Mouse (Mus musculus): ENCODE measurements around the gene Ffar1. TPM values are rescaled to one million over a fixed set of nuclear protein-coding genes. Genes with fewer than 3 reads are reported as not detected.
"Not testable (repeated sequence)": the region's sequence is repeated elsewhere in the genome, so short reads cannot be mapped to it uniquely, and the experiment has no call there.

Gene Ffar1
- total RNA-seq, 2 experiments from 2014 or later: 0.24 TPM; not detected in 1

DNA sequence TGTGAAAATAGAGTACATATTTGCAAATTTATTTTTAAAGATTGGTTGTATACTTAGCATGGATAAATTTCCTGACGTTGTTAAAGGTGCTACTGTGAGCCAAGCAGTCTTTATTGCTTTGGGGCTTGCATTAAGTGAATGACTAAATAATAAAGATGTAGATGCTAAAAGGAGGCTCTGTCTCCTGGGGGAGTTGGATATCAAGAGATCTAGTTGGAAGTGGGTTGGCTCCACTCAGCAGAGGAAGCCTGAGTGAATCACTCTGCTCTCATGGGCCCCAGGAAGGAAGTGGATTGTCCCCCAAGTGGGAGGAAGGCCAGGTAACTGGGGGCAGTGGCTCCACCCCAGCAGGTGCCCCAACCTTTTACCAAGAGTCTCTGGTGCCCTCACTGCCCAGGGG lies 3.6 kb downstream of the Ffar1 start:
- ATAC-seq (replicated peaks; ENCODE audit: low FRiP score, low TSS enrichment, poor library complexity, severe bottlenecking): no peak

DNA sequence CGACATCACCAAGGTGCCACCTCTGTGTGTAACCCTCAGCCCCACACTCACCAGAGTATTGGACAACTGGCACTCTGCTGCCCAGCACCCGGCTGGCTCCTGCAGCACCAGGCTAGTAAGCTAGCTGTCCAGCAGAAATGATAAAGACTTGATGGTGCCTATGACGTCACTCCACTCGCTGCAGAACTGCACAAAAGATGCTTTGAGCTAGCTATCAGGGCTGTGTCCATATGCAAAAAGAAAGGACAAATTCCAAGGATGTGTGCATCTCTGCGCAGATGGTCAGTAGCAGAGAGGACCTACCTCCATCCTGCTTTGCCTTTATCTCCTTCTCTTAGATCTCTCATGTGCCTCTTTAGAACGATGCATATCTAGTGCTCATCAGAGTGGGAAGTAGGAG lies 5.3 kb downstream of the Ffar1 start, which contains the start of gene Ffar3:
TSS of gene Ffar3 (minus strand) at position 101 of the 400 bp plus-strand sequence.
- no peak for ATAC-seq (replicated peaks; ENCODE audit: low FRiP score, low TSS enrichment, poor library complexity, severe bottlenecking)

DNA sequence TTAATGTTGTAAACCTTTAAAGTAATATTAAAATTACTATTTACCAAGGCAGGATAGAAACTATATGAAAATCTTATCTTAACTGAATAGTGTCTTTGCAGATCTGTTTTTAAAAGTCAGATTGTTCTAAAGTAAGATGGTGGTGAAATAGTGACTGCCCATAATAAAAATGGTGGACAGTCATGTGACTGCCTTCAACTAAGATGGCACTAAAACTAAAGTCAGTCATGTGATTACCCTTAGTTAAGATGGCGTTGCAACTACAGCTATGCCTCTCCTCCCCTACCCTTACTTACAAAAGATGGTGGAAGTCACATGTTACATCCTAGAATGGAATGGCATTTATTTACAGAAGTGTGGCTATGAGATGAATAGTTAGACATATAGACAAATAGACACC lies 9.9 kb downstream of the Ffar1 start:
- ATAC-seq (replicated peaks; ENCODE audit: low FRiP score, low TSS enrichment, poor library complexity, severe bottlenecking): no peak

DNA sequence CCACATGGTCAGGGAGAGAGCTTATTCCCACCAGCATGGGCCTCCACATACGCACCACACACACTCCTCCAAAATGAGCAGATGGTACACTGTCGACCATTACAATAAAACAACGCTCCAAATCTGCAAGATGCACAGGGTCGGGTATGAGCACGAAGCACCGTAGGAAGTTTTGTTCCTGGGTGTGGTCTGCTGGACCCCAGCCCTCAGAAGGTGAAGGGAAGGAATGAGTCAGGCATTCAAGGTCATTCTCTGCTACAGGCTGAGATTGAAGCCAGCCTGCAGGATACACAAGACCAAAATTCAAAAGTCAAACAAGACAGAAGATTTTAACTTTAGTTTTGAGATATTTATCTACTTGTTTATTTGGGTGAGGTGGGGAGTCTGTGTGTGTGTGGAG lies 13.4 kb downstream of the Ffar1 start:
- ATAC-seq (replicated peaks; ENCODE audit: low FRiP score, low TSS enrichment, poor library complexity, severe bottlenecking): no peak

DNA sequence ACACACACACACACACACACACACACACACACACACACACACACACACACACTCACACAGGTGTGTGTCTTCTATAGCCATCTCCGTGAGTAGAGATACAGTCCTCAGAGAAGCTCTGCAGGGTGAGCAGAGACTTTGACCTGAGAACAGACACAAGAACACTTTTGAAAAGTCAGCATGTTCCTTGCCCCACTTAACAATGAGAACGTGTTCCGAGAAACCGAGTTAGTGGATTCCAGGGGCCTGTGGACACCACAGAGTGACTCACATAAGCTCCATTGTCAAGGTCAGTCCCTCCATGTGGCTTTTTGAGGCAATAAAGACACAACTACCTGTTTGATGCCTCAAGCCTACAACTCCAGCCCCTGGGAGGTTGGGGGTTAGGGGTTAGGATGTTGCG lies 14.0 kb downstream of the Ffar1 start:
- ATAC-seq (replicated peaks; ENCODE audit: low FRiP score, low TSS enrichment, poor library complexity, severe bottlenecking): no peak

DNA sequence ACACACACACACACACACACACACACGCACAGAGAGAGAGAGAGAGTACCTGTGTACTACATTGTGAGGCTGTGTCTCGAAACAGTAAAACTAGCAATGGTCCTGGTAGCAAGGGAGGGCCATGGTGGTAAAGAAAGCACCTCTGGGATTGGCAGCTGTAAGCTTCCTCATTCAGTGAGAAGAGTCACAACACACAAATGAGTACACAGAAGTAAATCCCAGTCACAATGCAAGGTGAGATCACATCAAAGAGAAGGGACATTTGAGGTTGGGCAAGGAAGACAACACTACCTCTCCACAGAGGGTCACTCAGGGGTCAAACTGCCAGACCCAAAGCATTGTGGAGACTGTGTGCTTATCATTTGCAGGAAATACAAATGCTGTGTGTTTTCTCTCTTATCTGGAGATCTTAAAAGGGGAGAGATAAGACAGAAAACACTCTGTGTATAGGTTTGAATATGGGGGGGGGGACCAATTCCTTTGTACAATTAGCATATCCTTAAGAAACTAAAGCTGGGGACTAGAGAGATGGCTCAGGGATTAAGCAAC lies 14.8 kb downstream of the Ffar1 start:
- ATAC-seq (replicated peaks; ENCODE audit: low FRiP score, low TSS enrichment, poor library complexity, severe bottlenecking): no peak

DNA sequence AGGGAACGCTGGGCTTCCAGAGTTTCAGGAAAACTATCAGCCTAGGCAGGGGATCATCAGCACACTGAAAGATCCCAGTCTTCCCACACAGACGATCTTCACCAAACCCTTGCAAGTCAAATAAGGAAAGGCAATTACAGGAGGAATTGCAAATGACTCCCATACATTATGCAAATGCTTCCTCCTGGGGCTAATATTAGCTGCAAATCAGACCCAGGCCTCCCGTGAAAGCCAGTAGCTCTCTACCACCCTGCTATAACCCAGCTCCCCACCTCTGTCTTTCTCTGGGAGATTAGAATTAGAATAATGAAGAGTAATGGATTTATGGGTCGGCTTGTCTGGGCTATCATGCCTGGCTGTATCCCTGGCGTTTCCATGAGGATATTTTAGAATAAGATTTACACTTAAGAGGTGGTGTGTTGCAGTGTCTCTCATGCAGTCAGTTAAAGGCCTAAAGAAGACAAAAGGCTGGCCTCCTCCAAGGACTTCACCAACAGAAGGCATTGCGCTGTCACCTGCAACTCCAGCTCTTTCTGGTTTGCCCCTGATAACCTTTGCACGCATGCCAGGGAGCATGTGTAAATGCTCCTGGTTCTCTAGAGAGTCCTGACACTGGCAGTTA lies 16.6 kb downstream of the Ffar1 start:
- no peak for ATAC-seq (replicated peaks; ENCODE audit: low FRiP score, low TSS enrichment, poor library complexity, severe bottlenecking)

DNA sequence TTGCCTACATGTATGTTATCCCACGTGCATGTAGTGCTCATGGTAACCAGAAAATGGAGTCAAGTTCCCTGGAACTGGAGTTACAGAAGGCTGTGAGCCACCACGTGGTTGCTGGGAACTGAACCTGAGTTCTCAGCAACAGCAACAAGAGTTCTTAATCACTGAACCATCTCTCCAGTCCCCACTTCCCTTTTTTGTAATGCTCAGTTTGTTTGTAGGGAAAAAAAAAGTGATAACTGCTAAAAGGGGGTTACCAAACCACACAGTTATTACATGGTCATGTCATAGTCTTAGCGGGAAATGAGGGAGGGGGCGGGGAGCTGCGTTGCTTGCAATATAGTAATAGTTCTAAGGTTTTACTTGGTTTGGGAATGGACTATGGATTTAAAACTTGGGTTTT lies 19.3 kb downstream of the Ffar1 start:
- ATAC-seq (replicated peaks; ENCODE audit: low FRiP score, low TSS enrichment, poor library complexity, severe bottlenecking): no peak

DNA sequence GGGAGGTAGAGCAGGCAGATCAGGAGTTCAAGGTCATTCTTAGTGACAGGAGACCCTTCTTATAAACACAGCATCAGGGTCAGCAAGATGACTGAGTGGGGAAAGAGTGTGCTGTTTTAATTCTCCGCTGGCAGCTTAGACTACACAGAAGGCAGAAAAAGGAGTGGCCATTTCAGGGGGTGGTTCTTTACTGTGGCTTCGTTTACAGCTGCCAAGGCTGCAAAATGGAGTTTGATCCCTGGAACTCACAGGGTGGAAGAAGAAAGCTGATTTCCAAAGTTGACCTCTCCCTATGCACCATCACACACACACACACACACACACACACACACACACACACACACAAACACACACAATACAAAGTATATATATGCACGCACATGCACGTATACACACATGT lies 20.0 kb downstream of the Ffar1 start:
- ATAC-seq (replicated peaks; ENCODE audit: low FRiP score, low TSS enrichment, poor library complexity, severe bottlenecking): no peak

DNA sequence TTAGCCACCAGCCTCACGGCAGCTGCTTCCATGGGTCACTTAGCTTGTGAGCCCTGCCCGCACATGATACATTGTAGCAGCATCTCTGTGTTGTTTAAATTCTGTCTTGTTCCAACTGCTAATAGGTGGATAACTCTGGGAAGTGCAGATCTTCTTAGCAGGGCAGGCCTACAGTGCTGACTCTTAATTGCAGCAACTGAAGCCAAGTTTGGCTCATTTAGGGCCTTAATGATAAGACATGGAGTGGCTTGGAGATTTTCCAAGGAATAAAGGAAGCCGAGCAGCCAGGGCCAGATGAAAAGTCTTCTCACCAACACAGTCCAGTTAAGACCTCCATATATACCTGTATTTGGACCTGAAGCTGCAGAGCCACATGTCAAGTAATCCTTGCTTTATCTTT lies 21.1 kb downstream of the Ffar1 start:
- ATAC-seq (replicated peaks; ENCODE audit: low FRiP score, low TSS enrichment, poor library complexity, severe bottlenecking): no peak

DNA sequence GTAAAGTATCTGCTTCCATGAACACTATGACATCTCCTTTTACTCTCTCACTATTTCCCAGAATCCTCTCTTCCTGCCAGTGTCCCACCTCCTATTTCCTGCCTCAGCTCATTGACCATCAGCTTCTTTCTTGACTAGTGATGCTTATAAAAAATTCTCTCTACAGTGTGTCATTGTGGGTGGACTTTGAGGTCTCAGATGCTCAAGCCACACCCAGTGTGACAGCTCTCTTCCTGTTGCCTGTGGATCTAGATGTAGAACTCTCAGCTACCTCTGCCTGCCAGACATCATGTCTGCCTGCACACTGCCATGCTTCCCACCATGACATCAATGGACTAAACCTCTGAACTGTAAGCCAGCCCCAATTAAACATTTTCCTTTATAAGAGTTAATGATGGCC lies 24.1 kb downstream of the Ffar1 start:
- ATAC-seq (replicated peaks; ENCODE audit: low FRiP score, low TSS enrichment, poor library complexity, severe bottlenecking): no peak

DNA sequence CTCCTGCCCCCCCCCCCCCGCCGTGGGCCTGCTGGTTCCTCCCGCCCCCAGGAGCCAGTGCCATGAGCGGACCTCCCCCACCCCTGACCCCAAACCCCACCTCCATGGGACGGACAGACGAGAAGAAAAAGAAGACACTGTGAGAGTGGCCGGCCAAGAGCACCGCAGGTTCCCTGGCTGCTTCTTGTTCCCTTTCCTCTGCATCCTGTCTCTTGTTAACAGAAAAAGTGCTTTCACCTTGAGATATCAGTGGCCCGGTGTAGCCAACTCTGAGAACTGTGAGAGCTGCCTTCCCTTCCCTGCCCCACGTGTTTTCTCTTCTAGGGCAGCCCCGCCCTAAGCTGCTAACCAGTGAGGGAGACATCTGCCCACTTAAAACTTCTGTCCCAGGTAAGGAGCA lies 28.7 kb downstream of the Ffar1 start:
- ATAC-seq (replicated peaks; ENCODE audit: low FRiP score, low TSS enrichment, poor library complexity, severe bottlenecking): not testable (repeated sequence)

DNA sequence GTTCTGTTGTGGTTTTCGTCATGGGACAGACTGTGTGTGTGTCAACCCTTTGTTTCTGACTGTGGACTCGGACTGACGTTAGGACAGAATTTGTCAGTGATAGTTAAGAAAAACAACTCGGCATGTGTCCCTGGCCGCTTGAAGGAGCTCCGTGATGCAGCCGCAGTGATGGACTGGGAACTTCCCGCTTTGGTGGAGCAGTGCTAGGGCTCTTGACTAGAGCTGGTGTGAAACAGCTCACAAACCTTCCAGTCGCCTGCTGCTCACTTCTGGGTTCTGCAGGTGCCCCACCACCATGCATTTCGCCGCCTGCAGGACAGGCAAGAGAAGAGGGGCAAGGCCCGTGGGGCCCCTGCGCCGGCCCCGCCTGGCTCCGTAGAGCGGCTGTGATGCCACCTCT lies 29.1 kb downstream of the Ffar1 start:
- ATAC-seq (replicated peaks; ENCODE audit: low FRiP score, low TSS enrichment, poor library complexity, severe bottlenecking): no peak

DNA sequence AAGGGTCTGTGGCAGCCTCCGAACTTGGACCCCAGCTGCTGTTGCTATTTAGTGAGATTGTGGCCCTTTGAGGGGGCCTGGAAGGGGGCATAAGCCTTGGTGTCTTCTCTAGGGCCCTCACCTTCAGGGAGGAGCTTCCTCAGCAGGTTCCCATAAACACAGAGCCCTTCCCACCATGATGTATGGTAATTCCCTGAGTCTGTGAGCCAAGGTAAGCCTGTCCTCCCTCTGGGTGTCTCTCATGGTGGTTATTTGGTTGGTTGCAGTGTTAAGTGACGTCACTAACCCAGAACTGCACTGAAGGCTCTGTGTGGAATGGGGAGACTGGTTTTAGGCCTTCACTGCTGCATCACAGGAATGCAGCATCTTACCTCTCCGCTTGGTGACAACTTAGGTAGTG lies 31.9 kb downstream of the Ffar1 start:
- no peak for ATAC-seq (replicated peaks; ENCODE audit: low FRiP score, low TSS enrichment, poor library complexity, severe bottlenecking)

DNA sequence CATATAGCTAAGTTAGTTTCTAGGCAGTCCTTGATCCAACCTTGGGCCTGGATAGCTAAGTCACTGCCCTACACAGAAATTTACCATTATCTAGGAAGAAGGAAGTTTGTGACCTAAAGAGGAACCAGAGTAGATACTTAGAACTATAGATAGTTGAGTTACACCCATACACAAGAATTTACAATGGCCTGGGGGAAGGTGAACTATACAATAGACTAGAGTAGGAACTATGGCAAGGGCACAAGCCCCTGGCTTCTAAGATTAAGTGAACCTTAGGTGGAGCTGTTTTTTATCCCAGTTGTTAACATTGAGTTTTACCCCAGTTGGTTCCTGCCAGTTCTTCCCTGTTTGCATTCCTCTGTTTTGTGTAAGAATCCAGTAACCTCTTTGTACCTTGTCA lies 32.5 kb downstream of the Ffar1 start:
- not testable (repeated sequence) for ATAC-seq (replicated peaks; ENCODE audit: low FRiP score, low TSS enrichment, poor library complexity, severe bottlenecking)

DNA sequence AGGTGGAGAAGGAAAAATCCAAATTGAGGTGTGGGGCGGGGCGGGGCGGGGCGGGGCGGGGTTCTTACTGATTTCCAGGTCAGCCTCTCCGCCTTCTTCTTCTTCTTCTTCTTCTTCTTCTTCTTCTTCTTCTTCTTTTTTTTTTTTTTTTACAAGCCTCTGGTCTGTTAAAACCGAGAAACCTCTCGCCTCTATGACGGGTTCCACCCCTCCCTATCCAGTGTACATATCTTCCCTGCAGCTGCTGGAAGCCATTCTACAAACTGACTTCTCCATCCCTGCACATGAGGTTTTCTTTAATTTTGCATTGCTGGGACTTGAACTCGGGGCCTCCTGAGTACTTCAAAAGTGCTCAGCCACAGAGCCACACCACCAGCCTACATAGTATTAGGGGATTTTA lies 34.7 kb downstream of the Ffar1 start:
- ATAC-seq (replicated peaks; ENCODE audit: low FRiP score, low TSS enrichment, poor library complexity, severe bottlenecking): no peak

DNA sequence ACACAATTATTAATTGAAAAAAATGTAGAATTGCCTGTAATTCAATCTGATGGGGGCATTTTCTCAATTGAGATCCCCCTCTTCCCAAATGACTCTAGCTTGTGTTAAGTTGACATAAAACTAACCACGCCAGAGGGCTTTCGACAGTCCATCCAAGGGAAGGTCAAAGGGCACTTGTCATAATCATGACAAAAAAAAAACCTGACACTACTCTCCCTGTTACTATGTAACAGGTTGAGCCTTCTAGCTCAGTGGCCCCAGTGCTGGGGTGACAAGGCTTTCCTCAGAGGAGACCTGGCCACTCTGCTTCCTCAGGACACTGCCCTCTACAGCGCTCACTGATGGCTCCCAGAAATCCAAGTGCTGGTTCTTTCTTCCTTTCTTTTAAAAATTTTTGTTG lies 37.1 kb downstream of the Ffar1 start:
- ATAC-seq (replicated peaks; ENCODE audit: low FRiP score, low TSS enrichment, poor library complexity, severe bottlenecking): no peak

DNA sequence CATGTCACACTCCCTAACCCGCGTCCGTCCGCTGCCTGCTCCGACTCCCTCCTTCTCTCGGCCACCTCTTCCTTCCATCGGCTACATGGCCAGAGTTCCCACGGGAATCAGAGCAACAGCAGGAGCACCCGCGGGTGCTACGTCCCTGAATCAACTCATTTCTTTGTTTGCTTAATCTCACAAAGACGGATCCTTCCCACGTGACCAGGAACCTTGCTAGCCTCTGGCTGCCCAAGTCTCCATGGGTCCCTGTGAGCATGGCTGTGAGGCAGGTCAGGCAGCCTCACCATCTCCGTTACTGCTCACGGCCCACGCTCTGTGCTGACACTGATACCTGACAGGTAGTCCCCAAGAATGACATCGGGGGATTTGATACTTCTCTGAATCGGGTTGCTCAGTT lies 37.7 kb downstream of the Ffar1 start, which contains the start of gene Ffar2:
TSS of gene Ffar2 (minus strand) at position 101 of the 400 bp plus-strand sequence.
- no peak for ATAC-seq (replicated peaks; ENCODE audit: low FRiP score, low TSS enrichment, poor library complexity, severe bottlenecking)

DNA sequence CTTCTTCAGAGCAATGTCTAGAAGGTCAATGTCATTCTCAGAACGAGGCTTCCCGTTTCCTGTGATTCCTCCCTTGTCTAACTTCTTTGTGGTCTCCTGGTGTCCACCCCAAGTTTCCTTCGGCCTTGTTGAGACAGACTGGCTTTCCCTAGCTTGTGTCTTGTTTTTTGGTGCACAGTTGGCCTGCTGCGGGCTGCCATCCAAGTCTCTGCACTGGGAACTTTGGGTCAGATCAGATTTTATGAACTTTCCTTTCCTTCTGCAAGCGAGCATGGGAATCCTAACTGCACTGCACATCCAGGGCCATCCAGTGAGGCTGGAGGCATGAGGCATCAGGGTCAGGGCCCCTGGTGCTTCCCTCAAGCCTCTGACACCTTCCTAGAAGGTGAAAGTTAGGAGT lies 39.8 kb downstream of the Ffar1 start:
- no peak for ATAC-seq (replicated peaks; ENCODE audit: low FRiP score, low TSS enrichment, poor library complexity, severe bottlenecking)

DNA sequence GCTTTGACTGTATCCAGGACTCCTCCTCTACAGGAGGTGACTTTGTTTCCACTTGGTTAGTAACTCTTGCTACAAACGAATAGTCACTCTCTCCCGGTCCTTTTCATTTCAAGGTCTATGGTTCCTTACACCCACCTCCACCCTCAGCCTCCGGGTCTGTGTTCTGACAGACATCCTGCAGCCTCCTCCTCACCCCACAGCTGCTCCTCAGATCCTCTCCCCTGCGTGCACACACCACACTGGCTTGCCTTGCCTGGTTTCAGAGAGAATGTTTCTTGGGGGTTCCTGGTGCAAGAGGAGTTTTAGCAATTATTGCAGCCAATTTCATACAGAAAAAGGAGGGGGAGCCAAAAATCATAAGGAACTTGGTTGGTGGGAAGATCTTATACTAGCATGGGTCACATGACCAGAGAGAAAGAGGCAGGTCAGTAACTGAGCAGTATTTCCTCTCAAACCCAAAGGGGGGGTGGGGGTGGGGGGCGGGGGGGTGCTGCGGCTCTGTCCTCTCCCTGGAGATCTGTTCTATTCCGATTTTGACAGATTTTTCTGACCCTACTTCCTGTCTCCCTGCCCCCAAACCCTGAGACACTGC lies 40.4 kb downstream of the Ffar1 start:
- no peak for ATAC-seq (replicated peaks; ENCODE audit: low FRiP score, low TSS enrichment, poor library complexity, severe bottlenecking)

DNA sequence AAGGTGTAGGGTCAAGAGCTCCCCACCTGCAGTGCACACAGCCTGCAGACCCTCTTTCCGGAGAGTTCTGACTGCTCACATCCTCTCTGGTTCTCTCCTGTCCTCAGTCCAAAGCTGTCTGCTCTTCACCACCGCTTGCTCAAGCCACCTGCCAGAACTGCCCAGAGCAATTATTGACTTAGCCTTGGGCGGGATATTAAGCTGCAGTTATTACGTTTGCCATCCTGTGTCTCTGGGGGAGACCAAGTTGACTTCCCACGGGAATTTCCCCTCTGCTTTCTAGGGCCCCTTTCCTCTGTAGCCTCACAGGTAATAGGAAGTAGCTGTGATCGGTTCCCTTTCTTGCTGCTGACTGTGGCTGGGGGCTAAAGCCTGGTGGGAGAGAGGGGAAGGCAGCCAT lies 41.2 kb downstream of the Ffar1 start:
- no peak for ATAC-seq (replicated peaks; ENCODE audit: low FRiP score, low TSS enrichment, poor library complexity, severe bottlenecking)

Measured in megakaryocyte-erythroid progenitor cell, adult 5-6 weeks (primary cell).